Mouse (Mus musculus) C2C12 (cell line): ENCODE results near the gene Ccser2. TPM values are rescaled to one million over a fixed set of nuclear protein-coding genes. Genes with fewer than 3 reads are reported as not detected.

Experiments used
- H3K27me3 ChIP-seq: one replicate; pipeline ENCODE4 v1.6.1; 2011; ENCODE audit not compliant: control insufficient read depth, insufficient read depth, insufficient read length
- H3K36me3 ChIP-seq: one replicate; pipeline ENCODE4 v1.6.1; 2011; ENCODE audit not compliant: control insufficient read depth, insufficient read depth
- H3K4me3 ChIP-seq: one replicate; pipeline ENCODE4 v1.5.1; 2011; ENCODE audit warnings: mild to moderate bottlenecking, control low read depth; ENCODE audit not compliant: poor library complexity, insufficient read depth, severe bottlenecking
- H3K79me2 ChIP-seq: one replicate; pipeline ENCODE4 v1.6.1; 2011; ENCODE audit not compliant: control insufficient read depth, insufficient read depth
- H3K79me3 ChIP-seq: one replicate; pipeline ENCODE4 v1.6.1; 2011; ENCODE audit warnings: low read depth, control low read depth
- H3ac ChIP-seq: one replicate; pipeline ENCODE3; 2011; ENCODE audit warnings: low read depth; ENCODE audit not compliant: control insufficient read depth, insufficient read length
- CEBPB ChIP-seq: IDR thresholded peaks from one replicate; pipeline ENCODE4 v1.6.1; 2011; ENCODE audit warnings: low read depth, mild to moderate bottlenecking, control low read depth, moderate library complexity
- CTCF ChIP-seq: IDR thresholded peaks from one replicate; pipeline ENCODE4 v1.5.1; 2011; ENCODE audit not compliant: control insufficient read depth, insufficient read depth, insufficient read length
- FOSL1 ChIP-seq: IDR thresholded peaks from one replicate; pipeline ENCODE4 v1.8.0; 2011; ENCODE audit warnings: mild to moderate bottlenecking, low read length; ENCODE audit not compliant: poor library complexity, insufficient read depth, severe bottlenecking
- MAX ChIP-seq: IDR thresholded peaks from one replicate; pipeline ENCODE4 v1.6.1; 2011; ENCODE audit warnings: mild to moderate bottlenecking, control low read depth
- MYOD1 ChIP-seq: IDR thresholded peaks from one replicate; pipeline ENCODE4 v1.6.1; 2011; ENCODE audit warnings: low read depth; ENCODE audit not compliant: control insufficient read depth, insufficient read length
- MYOG ChIP-seq: IDR thresholded peaks from one replicate; pipeline ENCODE4 v1.6.1; 2011; ENCODE audit not compliant: control insufficient read depth, insufficient read length; ENCODE audit errors: extremely low read depth
- USF1 ChIP-seq: IDR thresholded peaks from one replicate; pipeline ENCODE4 v1.6.1; 2011; ENCODE audit warnings: low read depth, mild to moderate bottlenecking, control low read depth, moderate library complexity
- polyA plus RNA-seq: library from polyadenylated mRNA; unstranded; fragments of >200 nt; fragmentation: generic; extraction: Trizol; gene quantifications from one replicate; pipeline ENCODE4 v1.2.1, GENCODE M21; 2012; ENCODE audit warnings: missing spikeins

Ccser2 gene
- polyA plus RNA-seq, 1 experiment = 7.4 TPM

- Histone ChIP-seq H3K36me3 (peaks cover 20% of the 10 kb centered on the region), H3ac (no peak overlapping the region)
- no peak for TF ChIP-seq MYOG
- no peak for TF ChIP-seq USF1
- no peak for TF ChIP-seq CEBPB
- no peak for TF ChIP-seq CTCF
- TF ChIP-seq MYOD1 = no peak
- no peak for TF ChIP-seq FOSL1
- no peak for TF ChIP-seq MAX
Observed at GRCm38 (mm10) chr14:36937080-36937878, 31.3 kb downstream of the Ccser2 start.

DNA sequence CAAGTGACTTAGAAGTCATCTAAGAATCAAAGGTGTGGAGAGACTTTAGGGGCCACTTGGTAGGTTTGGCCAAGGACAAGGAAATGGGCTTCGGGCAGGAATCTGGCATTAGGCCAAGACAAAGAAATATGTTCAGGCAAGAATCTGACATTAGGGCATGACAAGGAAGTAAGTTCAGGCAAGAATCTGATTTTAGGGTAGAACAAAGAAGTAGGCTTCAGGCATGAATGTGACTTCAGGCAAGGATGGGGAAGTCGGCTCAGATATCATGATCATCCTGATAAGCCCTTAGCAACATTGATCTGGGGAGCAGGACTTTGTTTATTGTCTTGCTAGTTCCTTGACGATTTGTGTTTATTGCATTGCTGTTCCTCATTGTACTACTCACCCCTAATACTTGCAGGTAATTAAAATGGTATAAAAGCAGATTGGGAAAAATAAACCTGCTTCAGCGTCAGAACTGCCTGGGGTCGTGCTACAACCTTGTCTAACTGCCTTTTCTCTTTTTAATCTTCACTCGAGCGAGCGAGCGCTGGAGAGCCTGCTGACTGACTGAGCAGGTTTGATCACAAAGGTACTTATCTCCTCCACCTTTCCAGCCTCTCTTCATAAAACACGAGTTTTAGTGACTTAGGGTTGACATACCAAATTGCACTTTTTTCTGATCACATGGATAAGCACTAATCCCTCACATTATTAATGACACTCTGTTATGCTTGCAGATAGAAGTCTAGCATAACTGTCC lies 35.8 kb downstream of the Ccser2 start:
- TF ChIP-seq MYOD1 = no peak
- no peak for TF ChIP-seq FOSL1
- no peak for TF ChIP-seq USF1
- H3K27me3 ChIP-seq = no peaks in the 10 kb centered on the region
- H3K79me2 ChIP-seq = no peaks in the 10 kb centered on the region
- H3K36me3 ChIP-seq = peaks cover 12% of the 10 kb centered on the region
- no peak overlapping the region for H3K4me3 ChIP-seq
- no peak overlapping the region for H3ac ChIP-seq
- H3K79me3 ChIP-seq = no peaks in the 10 kb centered on the region

More at GRCm38 (mm10) chr14:36937080-36937878, 31.3 kb downstream of the Ccser2 start:
- no peak overlapping the region for H3K4me3 ChIP-seq
- no peaks in the 10 kb centered on the region for H3K79me2 ChIP-seq
- no peaks in the 10 kb centered on the region for H3K27me3 ChIP-seq
- peaks cover 1% of the 10 kb centered on the region for H3K79me3 ChIP-seq

GRCm38 (mm10) chr14:36932038-36932437 lies 36.5 kb downstream of the Ccser2 start:
- Histone ChIP-seq H3K27me3 (no peaks in the 10 kb centered on the region), H3K4me3 (no peak overlapping the region), H3K79me3 (no peaks in the 10 kb centered on the region), H3ac (no peak overlapping the region), H3K79me2 (no peaks in the 10 kb centered on the region), H3K36me3 (peaks cover 8% of the 10 kb centered on the region)
- TF ChIP-seq MYOG (no peak), MYOD1 (no peak), USF1 (no peak), MAX (no peak), CEBPB (no peak)

- no peaks in the 10 kb centered on the region for H3K79me3 ChIP-seq
- H3K36me3 ChIP-seq = peaks cover 16% of the 10 kb centered on the region
- no peak overlapping the region for H3ac ChIP-seq
- TF ChIP-seq FOSL1 (no peak), MYOG (no peak), MYOD1 (no peak), CEBPB (no peak), USF1 (no peak), MAX (no peak), CTCF (no peak)
- no peaks in the 10 kb centered on the region for H3K79me2 ChIP-seq
- H3K4me3 ChIP-seq = no peak overlapping the region
- no peaks in the 10 kb centered on the region for H3K27me3 ChIP-seq
Observed at GRCm38 (mm10) chr14:36923383-36923782, 45.2 kb downstream of the Ccser2 start.

GRCm38 (mm10) chr14:36921346-36922049 lies 47.1 kb downstream of the Ccser2 start:
- H3K4me3 ChIP-seq = no peak overlapping the region
- no peaks in the 10 kb centered on the region for H3K79me2 ChIP-seq
- no peaks in the 10 kb centered on the region for H3K27me3 ChIP-seq
- H3K79me3 ChIP-seq = no peaks in the 10 kb centered on the region
- no peak for TF ChIP-seq CEBPB
- TF ChIP-seq USF1 = no peak
- no peak for TF ChIP-seq CTCF
- TF ChIP-seq MYOG = no peak
- no peak for TF ChIP-seq MAX
- no peak for TF ChIP-seq FOSL1
- TF ChIP-seq MYOD1 = no peak
- H3ac ChIP-seq = no peak overlapping the region
- peaks cover 12% of the 10 kb centered on the region for H3K36me3 ChIP-seq
